Mouse (Mus musculus) brain, embryonic 14.5 days (tissue): ENCODE measurements around the gene Bmp6. TPM values are rescaled to one million over a fixed set of nuclear protein-coding genes. Genes with fewer than 3 reads are reported as not detected.

ENCODE experiments used
- DNase-seq: peaks from one replicate; pipeline ENCODE4 v3.0.0-alpha.2; 2011; ENCODE audit warnings: low read depth
- CTCF ChIP-seq: fragments of 200-500 bp; IDR thresholded peaks from 2 replicates; pipeline ENCODE4 v1.5.1; 2012; ENCODE audit warnings: inconsistent platforms, mild to moderate bottlenecking, moderate library complexity, borderline replicate concordance; ENCODE audit not compliant: insufficient read depth, insufficient read length; ENCODE audit errors: extremely low read depth
- POLR2A ChIP-seq: fragments of 200-500 bp; IDR thresholded peaks from 2 replicates; pipeline ENCODE4 v1.6.1; 2012; ENCODE audit warnings: mild to moderate bottlenecking, inconsistent platforms, borderline replicate concordance; ENCODE audit not compliant: poor library complexity, insufficient read depth, insufficient read length, severe bottlenecking; ENCODE audit errors: extremely low read depth
- polyA plus RNA-seq: library from polyadenylated mRNA; depleted of rRNA; stranded (reverse); fragments of >200 nt; gene quantifications from 2 replicates; pipeline ENCODE4 v1.2.3, GENCODE M21; 2012

Gene Bmp6
- polyA plus RNA-seq, 1 experiment, result 12.8 TPM

DNA sequence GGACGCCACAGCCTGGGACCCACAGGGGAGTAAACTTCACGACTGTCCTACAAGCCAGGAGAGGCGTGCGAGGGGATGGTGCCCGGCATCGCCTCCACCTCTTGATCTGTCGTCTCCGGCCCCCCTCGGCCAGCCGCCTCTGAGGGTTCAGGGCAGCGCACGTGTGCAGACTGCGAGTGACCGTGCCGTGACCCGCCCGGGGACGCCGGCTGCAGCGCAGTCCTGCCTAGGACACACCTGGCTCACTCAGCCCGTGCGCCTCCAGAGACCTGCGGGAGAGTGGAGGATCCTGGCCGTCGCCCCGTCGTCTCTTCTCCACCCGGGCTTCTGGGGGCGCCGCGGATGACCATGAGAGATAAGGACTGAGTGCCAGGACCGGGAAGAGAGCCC lies 519 bp downstream of the Bmp6 start:
- TF ChIP-seq POLR2A (no peak), CTCF (no peak)
- no peak for DNase-seq

DNA sequence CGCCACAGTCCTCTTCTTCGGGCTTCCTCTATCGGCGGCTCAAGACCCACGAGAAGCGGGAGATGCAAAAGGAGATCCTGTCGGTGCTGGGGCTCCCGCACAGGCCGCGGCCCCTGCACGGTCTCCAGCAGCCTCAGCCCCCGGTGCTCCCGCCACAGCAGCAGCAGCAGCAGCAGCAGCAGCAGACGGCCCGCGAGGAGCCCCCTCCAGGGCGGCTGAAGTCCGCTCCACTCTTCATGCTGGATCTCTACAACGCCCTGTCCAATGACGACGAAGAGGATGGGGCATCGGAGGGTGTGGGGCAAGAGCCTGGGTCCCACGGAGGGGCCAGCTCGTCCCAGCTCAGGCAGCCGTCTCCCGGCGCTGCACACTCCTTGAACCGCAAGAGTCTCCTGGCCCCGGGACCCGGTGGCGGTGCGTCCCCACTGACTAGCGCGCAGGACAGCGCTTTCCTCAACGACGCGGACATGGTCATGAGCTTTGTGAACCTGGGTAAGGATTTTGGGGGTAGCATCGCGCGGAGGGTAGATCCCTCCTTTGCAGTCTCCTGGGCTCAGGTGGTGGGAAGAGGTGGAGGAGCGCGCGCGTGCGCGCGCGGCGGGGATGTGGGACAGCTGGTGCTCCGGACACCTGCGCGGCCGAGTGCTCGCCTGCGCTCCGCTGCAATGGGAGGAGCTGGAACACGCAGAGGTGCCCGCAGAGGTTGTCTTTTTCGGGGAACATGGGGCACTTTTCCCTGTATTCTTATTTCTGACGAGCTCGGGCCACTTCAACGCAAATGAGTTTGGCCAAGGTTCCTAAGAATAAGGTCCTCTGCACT lies 1.4 kb downstream of the Bmp6 start:
- TF ChIP-seq CTCF (no peak), POLR2A (no peak)
- peak; percentile 35 for DNase-seq

DNA sequence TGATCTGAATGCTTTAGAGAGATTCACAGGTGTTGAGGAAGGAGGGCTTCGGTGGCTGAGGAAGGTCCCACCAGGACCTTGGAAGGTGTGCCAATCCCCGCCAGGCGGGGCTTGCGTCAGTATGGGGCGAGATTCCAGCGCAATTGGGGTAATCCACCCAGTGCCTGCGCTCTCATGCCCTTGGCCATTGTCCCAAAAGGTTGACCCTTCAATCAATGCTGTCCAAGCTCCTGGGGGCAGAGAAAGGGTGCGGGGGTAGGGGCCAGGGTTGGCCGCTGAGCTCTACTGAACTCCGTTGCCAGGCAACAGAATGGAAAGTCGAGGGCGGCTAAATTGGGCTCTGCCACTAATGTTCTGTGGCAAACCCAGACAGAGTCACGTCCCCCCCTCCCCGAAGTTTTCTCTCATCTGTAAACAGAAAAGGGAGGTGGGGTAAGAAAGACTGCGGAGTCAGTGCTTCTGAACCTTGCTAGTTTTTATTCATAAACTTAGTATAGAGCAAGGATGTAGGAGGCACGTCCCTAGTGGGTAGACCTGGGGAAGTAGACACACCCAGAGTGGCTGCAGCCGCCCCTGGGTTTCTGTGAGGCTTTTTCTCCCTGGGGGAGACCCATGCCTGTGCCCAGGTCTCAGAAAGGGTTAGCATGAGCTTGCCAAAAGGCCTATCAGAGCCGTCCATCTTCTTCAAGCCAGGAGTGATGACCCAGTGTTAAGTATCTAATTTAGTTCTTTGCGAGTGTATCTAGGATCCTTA lies 2.3 kb downstream of the Bmp6 start:
- TF ChIP-seq POLR2A, result no peak
- no peak for TF ChIP-seq CTCF
- DNase-seq, result peak; percentile 31

DNA sequence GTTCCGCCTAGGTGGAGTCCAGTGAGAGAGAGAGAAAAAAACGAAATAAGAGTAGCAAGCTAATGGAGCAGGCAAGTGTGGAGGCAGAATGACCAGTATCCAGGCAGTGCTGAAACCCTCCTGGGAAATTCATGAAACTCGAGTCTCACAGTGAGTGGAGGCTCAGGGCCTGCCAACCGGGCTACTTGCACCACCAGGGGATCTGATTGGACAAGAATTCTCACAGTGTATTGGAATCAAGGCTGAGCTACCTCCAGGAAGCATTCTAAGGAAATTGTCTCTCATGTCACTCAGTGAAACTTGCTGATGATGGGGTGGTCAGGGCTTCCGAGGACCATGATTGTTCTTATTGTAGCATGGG lies 2.8 kb downstream of the Bmp6 start:
- TF ChIP-seq POLR2A, result no peak
- DNase-seq, result no peak

DNA sequence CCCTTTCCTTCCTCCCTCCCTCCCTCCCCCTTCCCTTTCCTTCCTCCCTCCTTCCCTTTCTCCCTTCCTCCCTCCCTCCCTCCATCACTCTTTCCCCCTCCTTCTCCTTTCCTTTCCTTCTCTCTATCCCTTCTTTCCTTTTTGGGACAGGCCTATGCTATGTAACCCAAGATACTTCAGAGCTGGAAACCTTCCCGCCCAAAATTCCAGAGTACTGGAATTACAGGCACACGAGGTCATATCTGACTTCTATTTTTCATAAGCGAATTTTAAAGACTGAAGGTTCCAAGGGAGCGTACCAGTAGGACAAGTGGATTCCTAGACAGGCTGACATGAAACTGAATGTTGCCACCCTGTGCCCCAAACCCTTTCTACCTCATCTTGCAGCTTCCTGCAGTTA lies 4.1 kb downstream of the Bmp6 start:
- TF ChIP-seq POLR2A, result no peak
- no peak for TF ChIP-seq CTCF
- DNase-seq, result no peak

DNA sequence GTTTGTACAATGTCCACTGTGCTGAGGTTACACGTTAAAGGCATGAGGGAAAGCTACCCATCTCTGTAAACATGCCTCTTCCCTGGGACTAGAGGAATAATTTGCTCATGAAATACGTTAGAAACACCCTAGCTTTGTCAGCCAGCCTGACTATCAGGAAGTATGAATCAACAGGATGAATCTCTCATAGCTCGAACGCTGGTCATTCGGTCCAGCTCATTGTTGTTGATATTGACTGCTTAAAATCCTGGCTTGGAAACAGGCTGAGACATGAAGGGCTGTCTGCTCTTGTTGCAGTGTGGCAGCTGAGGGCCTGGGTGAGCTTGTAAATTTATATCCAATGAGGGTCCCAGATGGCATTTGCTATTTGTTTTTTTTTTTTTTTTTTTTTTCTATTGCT lies 4.9 kb downstream of the Bmp6 start:
- no peak for DNase-seq
- TF ChIP-seq POLR2A, result no peak
- TF ChIP-seq CTCF, result no peak

- no peak for TF ChIP-seq POLR2A
- no peak for TF ChIP-seq CTCF
Measured at GRCm38 (mm10) chr13:38351996-38352395, 7.1 kb downstream of the Bmp6 start.

GRCm38 (mm10) chr13:38352986-38353385 lies 8.1 kb downstream of the Bmp6 start:
- no peak for TF ChIP-seq CTCF
- no peak for TF ChIP-seq POLR2A
- DNase-seq, result no peak

More at GRCm38 (mm10) chr13:38351996-38352395, 7.1 kb downstream of the Bmp6 start:
- DNase-seq, result no peak

DNA sequence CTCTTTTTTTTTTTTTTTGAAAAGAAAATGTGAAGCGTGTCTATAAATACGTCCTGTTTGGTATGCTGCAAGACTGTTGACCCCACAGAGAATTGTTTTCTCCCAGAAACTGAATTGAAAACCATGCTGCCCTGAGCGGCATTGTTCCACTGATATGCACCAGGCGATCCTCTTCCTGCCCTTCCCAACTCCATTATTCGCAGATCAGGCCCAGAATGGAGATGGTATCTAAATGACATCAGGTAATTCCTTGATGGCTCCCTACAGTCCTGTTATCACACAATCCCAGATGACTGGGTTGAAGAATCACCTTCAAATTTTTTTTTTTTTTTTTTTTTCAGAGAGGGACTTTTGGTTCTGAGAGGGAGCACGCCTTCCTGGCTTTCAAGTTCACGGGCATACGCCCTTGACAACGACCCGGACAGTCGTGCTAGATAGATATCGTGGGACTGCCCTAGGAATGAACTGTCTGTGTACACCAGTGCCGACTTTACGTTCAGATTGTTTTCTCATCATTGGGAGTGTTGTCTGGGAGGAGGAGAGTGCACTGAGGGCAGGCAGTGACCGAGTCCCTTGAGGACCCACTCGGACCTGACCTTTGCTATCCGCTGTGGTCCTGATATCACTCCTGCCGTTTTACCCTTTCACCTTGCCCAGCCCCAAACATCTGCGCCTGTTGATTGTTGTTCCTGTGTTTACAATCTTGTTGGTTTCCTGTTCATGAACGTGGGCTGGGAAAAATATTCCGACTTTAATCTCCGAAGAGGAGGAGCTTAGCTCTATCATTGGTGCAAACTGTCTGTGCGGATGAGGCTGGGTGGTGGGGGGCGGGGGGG lies 8.7 kb downstream of the Bmp6 start:
- DNase-seq, result no peak
- TF ChIP-seq CTCF (no peak), POLR2A (no peak)

DNA sequence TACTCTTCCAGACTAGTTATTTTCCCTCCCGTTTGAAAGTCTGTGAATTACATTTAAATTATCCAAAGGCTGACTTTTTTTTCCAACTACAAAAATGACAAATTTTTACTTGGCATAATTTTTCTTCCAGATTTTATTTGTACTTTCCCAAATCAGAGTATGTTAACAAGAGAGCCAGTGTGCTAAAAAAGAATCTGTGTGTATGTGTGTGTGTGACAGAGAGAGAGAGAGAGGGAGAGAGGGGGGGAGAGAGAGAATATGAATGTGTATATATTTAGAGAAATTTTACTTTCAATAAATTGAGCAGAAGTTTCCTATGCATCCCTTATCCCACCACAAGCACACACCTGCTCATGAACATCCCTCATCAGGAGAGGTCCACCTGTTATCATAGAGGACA lies 9.4 kb downstream of the Bmp6 start:
- TF ChIP-seq CTCF (no peak), POLR2A (no peak)
- DNase-seq, result no peak

- DNase-seq, result no peak
- TF ChIP-seq POLR2A, result no peak
- no peak for TF ChIP-seq CTCF
Measured at GRCm38 (mm10) chr13:38359045-38359444, 14.1 kb downstream of the Bmp6 start.
